14 mouse cellular contexts compared by ENCODE assay signal in the genomic region with DNA sequence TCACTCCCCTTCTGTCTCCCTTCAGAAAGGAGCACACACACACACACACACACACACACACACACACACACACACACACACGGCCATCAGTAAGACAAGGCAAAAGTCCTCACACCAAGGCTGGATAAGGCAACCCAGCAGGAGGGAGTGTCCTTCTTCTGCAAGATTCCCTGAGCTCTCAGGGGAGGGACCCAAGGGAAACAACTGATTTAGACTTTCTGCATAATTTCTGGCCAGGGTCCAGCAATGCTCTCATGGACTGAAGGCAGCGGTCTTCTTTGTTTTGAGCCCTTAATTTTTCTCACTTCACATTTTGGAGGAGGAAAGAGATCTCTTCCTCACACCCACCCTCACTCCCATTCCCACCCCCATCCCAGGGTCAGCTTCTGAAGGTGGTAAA.
A peak's percentile ranks its signal among the peaks of the same experiment; 100 is the strongest.
DNase-seq lines count a peak whose midpoint lies in the region; ATAC-seq and TF ChIP-seq lines count a peak whose summit lies in the region.
"Had no signal": no experiment of that assay in that cellular context is flagged by ENCODE, and none has a peak within 500 bp of the region (broad histone marks: within the 10 kb centered on the region; RNA-seq: fewer than 3 reads in every experiment).

No protein-coding gene starts in this region.

- H3K9ac ChIP-seq in embryonic facial prominence, embryonic 14.5 days (ENCODE audit: low read depth, low read length), result no peak overlapping the region
- no peak overlapping the region for H3K9ac ChIP-seq in kidney, postnatal 0 days (ENCODE audit: low read depth, low read length)
- no peak overlapping the region for H3K9ac ChIP-seq in intestine, postnatal 0 days (ENCODE audit: low read depth, low read length)
- H3K9ac ChIP-seq: limb, embryonic 13.5 days; liver, postnatal 0 days had no signal

- TF ChIP-seq CTCF in kidney, postnatal 0 days (IDR thresholded peaks at IDR 0.05; ENCODE audit: low read depth), result no peak; the same call in 1 of the 2 replicates
- no peak for TF ChIP-seq CTCF in intestine, postnatal 0 days (IDR thresholded peaks at IDR 0.05; ENCODE audit: low read depth)

- WGBS in embryonic facial prominence, embryonic 14.5 days, result 52% methylated on average over 2 of the region's 2 CpGs
- 63% methylated on average over 2 of the region's 2 CpGs for WGBS in embryonic facial prominence, embryonic 10.5 days
- WGBS in kidney, postnatal 0 days, result 36% methylated on average over 2 of the region's 2 CpGs
- 38% methylated on average over 2 of the region's 2 CpGs for WGBS in intestine, postnatal 0 days

- H3K27ac ChIP-seq in embryonic facial prominence, embryonic 14.5 days (replicated peaks; ENCODE audit: low read depth, low read length), result no peak overlapping the region
- no peak overlapping the region for H3K27ac ChIP-seq in embryonic facial prominence, embryonic 10.5 days (replicated peaks)
- no peak overlapping the region for H3K27ac ChIP-seq in kidney, postnatal 0 days
- no peak overlapping the region for H3K27ac ChIP-seq in intestine, postnatal 0 days (ENCODE audit: low read depth, low read length)
- H3K27ac ChIP-seq: limb, embryonic 13.5 days; midbrain, embryonic 10.5 days; stomach, postnatal 0 days had no signal

- H3K4me3 ChIP-seq in embryonic facial prominence, embryonic 14.5 days (ENCODE audit: low read depth, low read length), result no peak overlapping the region
- no peak overlapping the region for H3K4me3 ChIP-seq in embryonic facial prominence, embryonic 10.5 days
- no peak overlapping the region for H3K4me3 ChIP-seq in kidney, postnatal 0 days (replicated peaks; ENCODE audit: low read depth, low read length)
- no peak overlapping the region for H3K4me3 ChIP-seq in intestine, postnatal 0 days (ENCODE audit: low read depth, low read length)
- H3K4me3 ChIP-seq: limb, embryonic 13.5 days; midbrain, embryonic 10.5 days; myocyte had no signal

- no peak overlapping the region for H3K4me2 ChIP-seq in embryonic facial prominence, embryonic 14.5 days (ENCODE audit: low read depth, low read length)
- H3K4me2 ChIP-seq in kidney, postnatal 0 days (ENCODE audit: low read length), result no peak overlapping the region
- H3K4me2 ChIP-seq in intestine, postnatal 0 days (replicated peaks; ENCODE audit: low read depth), result no peak overlapping the region
- H3K4me2 ChIP-seq: limb, embryonic 13.5 days had no signal

- H3K27me3 ChIP-seq in embryonic facial prominence, embryonic 14.5 days (replicated peaks; ENCODE audit: control insufficient read depth, insufficient read depth, low read length), result no peaks in the 10 kb centered on the region
- no peaks in the 10 kb centered on the region for H3K27me3 ChIP-seq in embryonic facial prominence, embryonic 10.5 days (replicated peaks; ENCODE audit: low read depth, poor library complexity, severe bottlenecking)
- no peaks in the 10 kb centered on the region for H3K27me3 ChIP-seq in kidney, postnatal 0 days (ENCODE audit: insufficient read depth, low read length)
- no peaks in the 10 kb centered on the region for H3K27me3 ChIP-seq in intestine, postnatal 0 days (replicated peaks; ENCODE audit: control insufficient read depth, insufficient read depth, low read length)
- H3K27me3 ChIP-seq: limb, embryonic 13.5 days had no signal

- H3K4me1 ChIP-seq in embryonic facial prominence, embryonic 14.5 days (ENCODE audit: control insufficient read depth, insufficient read depth, low read length), result no peaks in the 10 kb centered on the region
- H3K4me1 ChIP-seq in embryonic facial prominence, embryonic 10.5 days, result no peaks in the 10 kb centered on the region
- H3K4me1 ChIP-seq in kidney, postnatal 0 days (replicated peaks; ENCODE audit: insufficient read depth, low read length), result no peaks in the 10 kb centered on the region
- no peaks in the 10 kb centered on the region for H3K4me1 ChIP-seq in intestine, postnatal 0 days (replicated peaks; ENCODE audit: control insufficient read depth, insufficient read depth, low read length)
- H3K4me1 ChIP-seq: limb, embryonic 13.5 days; midbrain, embryonic 10.5 days had no signal

- no peak for ATAC-seq in embryonic facial prominence, embryonic 14.5 days (ENCODE audit: low read depth)
- ATAC-seq in kidney, postnatal 0 days (replicated peaks; ENCODE audit: low FRiP score, low read depth), result no peak
- ATAC-seq in intestine, postnatal 0 days, result no peak
- ATAC-seq: liver, postnatal 0 days had no signal

- no peaks in the 10 kb centered on the region for H3K36me3 ChIP-seq in embryonic facial prominence, embryonic 14.5 days (ENCODE audit: control insufficient read depth, insufficient read depth, low read length)
- H3K36me3 ChIP-seq in embryonic facial prominence, embryonic 10.5 days (replicated peaks), result no peaks in the 10 kb centered on the region
- H3K36me3 ChIP-seq in kidney, postnatal 0 days (ENCODE audit: insufficient read depth, low read length), result no peaks in the 10 kb centered on the region
- H3K36me3 ChIP-seq in intestine, postnatal 0 days (ENCODE audit: control insufficient read depth, insufficient read depth), result no peaks in the 10 kb centered on the region
- H3K36me3 ChIP-seq: limb, embryonic 13.5 days; midbrain, embryonic 10.5 days had no signal

- no peaks in the 10 kb centered on the region for H3K9me3 ChIP-seq in embryonic facial prominence, embryonic 14.5 days (ENCODE audit: control insufficient read depth, low read length)
- no peaks in the 10 kb centered on the region for H3K9me3 ChIP-seq in embryonic facial prominence, embryonic 10.5 days
- no peaks in the 10 kb centered on the region for H3K9me3 ChIP-seq in kidney, postnatal 0 days (replicated peaks; ENCODE audit: low read length)
- H3K9me3 ChIP-seq in intestine, postnatal 0 days (ENCODE audit: control insufficient read depth), result no peaks in the 10 kb centered on the region
- H3K9me3 ChIP-seq: limb, embryonic 13.5 days; midbrain, embryonic 10.5 days had no signal

- peak; percentile 44 for DNase-seq in embryonic facial prominence, embryonic 14.5 days (ENCODE audit: low spot score)
- no peak for DNase-seq in embryonic facial prominence, embryonic 10.5 days (ENCODE audit: low spot score)
- peak; percentile 45 for DNase-seq in kidney, postnatal 0 days (ENCODE audit: low spot score)
- DNase-seq in kidney, adult 9 months, result no peak
- DNase-seq in right cerebral cortex, postnatal 10 days (ENCODE audit: low spot score in 2 of 2), result peak; percentile 30 to 36
- no peak for DNase-seq in right cerebral cortex, postnatal 14 days
- DNase-seq: cerebellum, adult 8-10 months; liver, postnatal 0 days; thymus, postnatal 4 days had no signal

Comparison
In these comparisons a context has a peak if more than half of its experiments do, and no peak if none do; other contexts are left out.
1. DNase-seq: peak in embryonic facial prominence, embryonic 14.5 days (single experiment), kidney, postnatal 0 days (single experiment) and right cerebral cortex, postnatal 10 days (2 of 2); none in embryonic facial prominence, embryonic 10.5 days (single experiment), kidney, adult 9 months (single experiment) and right cerebral cortex, postnatal 14 days (single experiment).